Mouse (Mus musculus) neural tube, embryonic 12.5 days (tissue): Measurements from ENCODE around the gene Wif1. TPM values are rescaled to one million over a fixed set of nuclear protein-coding genes. Genes with fewer than 3 reads are reported as not detected.

Experiments
- polyA plus RNA-seq: library from polyadenylated mRNA; unstranded; fragments of >200 nt; fragmentation: Nextera tagmentation; extraction: Ambion mirVana; gene quantifications from 2 replicates; pipeline ENCODE4 v1.2.1, GENCODE M21; 2016

Wif1 gene
- polyA plus RNA-seq, 1 experiment from 2014 or later = 7.8 TPM

Other genes with a start within 250 kb of the Wif1 start
- gene Msrb3, start 134.9 kb upstream of the Wif1 start, polyA plus RNA-seq = 3.4 and 3.5 TPM in 2 replicates
- gene Lemd3, start 54.6 kb upstream of the Wif1 start, polyA plus RNA-seq = 4.7 and 4.8 TPM in 2 replicates